Mouse (Mus musculus): ENCODE data around the gene Rnls. TPM values are rescaled to one million over a fixed set of nuclear protein-coding genes. Genes with fewer than 3 reads are reported as not detected.

Gene Rnls
- polyA plus RNA-seq, 1 experiment from 2014 or later, result 7.4 TPM

GRCm38 (mm10) chr19:33091324-33091723, 300.8 kb downstream of the Rnls start:
- H3K9ac ChIP-seq (replicated peaks; ENCODE audit: low read depth, low read length), result no peak overlapping the region
- no peak overlapping the region for H3K4me2 ChIP-seq (replicated peaks; ENCODE audit: low read depth, low read length)
- no peaks in the 10 kb centered on the region for H3K27me3 ChIP-seq (ENCODE audit: control insufficient read depth, insufficient read depth, low read length)
- 27% methylated on average over 3 of the region's 3 CpGs for WGBS
- no peak for ATAC-seq (ENCODE audit: insufficient number of reproducible peaks, insufficient read depth, low FRiP score, low read depth)
- H3K36me3 ChIP-seq (ENCODE audit: control insufficient read depth, insufficient read depth, low read length), result no peaks in the 10 kb centered on the region
- no peaks in the 10 kb centered on the region for H3K4me1 ChIP-seq (ENCODE audit: control insufficient read depth, insufficient read depth, low read length)
- H3K27ac ChIP-seq (ENCODE audit: low read length), result no peak overlapping the region
- H3K4me3 ChIP-seq (ENCODE audit: low read depth, low read length), result no peak overlapping the region
- no peaks in the 10 kb centered on the region for H3K9me3 ChIP-seq (ENCODE audit: control insufficient read depth, low read depth, low read length)

GRCm38 (mm10) chr19:33088868-33089267, 303.2 kb downstream of the Rnls start:
- Histone ChIP-seq H3K9ac (replicated peaks; ENCODE audit: low read depth, low read length) (no peak overlapping the region), H3K27ac (ENCODE audit: low read length) (no peak overlapping the region), H3K4me2 (replicated peaks; ENCODE audit: low read depth, low read length) (no peak overlapping the region), H3K9me3 (ENCODE audit: control insufficient read depth, low read depth, low read length) (no peaks in the 10 kb centered on the region), H3K27me3 (ENCODE audit: control insufficient read depth, insufficient read depth, low read length) (no peaks in the 10 kb centered on the region), H3K4me1 (ENCODE audit: control insufficient read depth, insufficient read depth, low read length) (no peaks in the 10 kb centered on the region), H3K4me3 (ENCODE audit: low read depth, low read length) (no peak overlapping the region), H3K36me3 (ENCODE audit: control insufficient read depth, insufficient read depth, low read length) (no peaks in the 10 kb centered on the region)
- 58% methylated on average over 2 of the region's 2 CpGs for WGBS
- no peak for ATAC-seq (ENCODE audit: insufficient number of reproducible peaks, insufficient read depth, low FRiP score, low read depth)

DNA sequence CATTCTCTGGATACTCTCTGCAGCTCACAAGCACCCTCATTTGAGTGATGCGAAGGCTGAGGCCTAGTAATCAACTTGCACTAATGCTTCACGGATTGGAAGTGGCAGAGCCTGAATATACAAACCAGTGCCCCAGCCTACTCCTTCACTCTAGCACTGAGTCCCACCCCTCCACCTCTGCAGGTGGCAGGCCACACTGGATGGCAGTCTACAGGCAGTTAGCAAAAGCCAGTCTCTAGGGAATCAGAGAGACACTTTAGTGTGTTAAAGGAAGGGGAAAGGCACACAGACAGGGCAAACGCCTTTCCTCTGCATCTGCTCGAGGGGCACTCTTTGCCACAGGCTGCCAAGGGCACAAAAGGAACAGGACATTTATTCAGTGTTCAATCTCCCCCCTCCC, 304.1 kb downstream of the Rnls start:
- Histone ChIP-seq H3K9ac (replicated peaks; ENCODE audit: low read depth, low read length) (no peak overlapping the region), H3K4me1 (ENCODE audit: control insufficient read depth, insufficient read depth, low read length) (no peaks in the 10 kb centered on the region), H3K4me3 (ENCODE audit: low read depth, low read length) (no peak overlapping the region), H3K9me3 (ENCODE audit: control insufficient read depth, low read depth, low read length) (no peaks in the 10 kb centered on the region), H3K27ac (ENCODE audit: low read length) (no peak overlapping the region), H3K27me3 (ENCODE audit: control insufficient read depth, insufficient read depth, low read length) (no peaks in the 10 kb centered on the region), H3K36me3 (ENCODE audit: control insufficient read depth, insufficient read depth, low read length) (no peaks in the 10 kb centered on the region), H3K4me2 (replicated peaks; ENCODE audit: low read depth, low read length) (no peak overlapping the region)
- ATAC-seq (ENCODE audit: insufficient number of reproducible peaks, insufficient read depth, low FRiP score, low read depth), result no peak
- WGBS, result 83% methylated on average over 4 of the region's 4 CpGs

Small RNA genes lying within 50 kb of the gene (microRNA-seq; reads per million reads assigned to microRNA genes)
- 3.9 reads per million, percentile 9 among the genes with 10 or more reads in this experiment for gene Mir3970

Other genes with a start within 250 kb of the Rnls start
- gene Lipo4, start 125.5 kb upstream of the Rnls start, polyA plus RNA-seq (2014; fragmentation: Nextera tagmentation; extraction: Ambion mirVana), result not detected in 2 replicates
- gene Gm8978, start 233.0 kb upstream of the Rnls start, polyA plus RNA-seq (2014; fragmentation: Nextera tagmentation; extraction: Ambion mirVana), result not detected in 2 replicates